Mouse (Mus musculus) forebrain, postnatal 0 days (tissue): ENCODE data around the gene Irf2bp1. TPM values are rescaled to one million over a fixed set of nuclear protein-coding genes. Genes with fewer than 3 reads are reported as not detected.

ENCODE experiments used
- ATAC-seq: fragments of 200-750 bp; cut with Nextera tagmentation; 2 replicates; pipeline ENCODE4 v1.8.0; 2017; ENCODE audit warnings: mild to moderate bottlenecking, moderate library complexity
- DNase-seq: peaks from one replicate; pipeline ENCODE4 v3.0.0-alpha.2; 2015
- H3K27ac ChIP-seq: fragments of 300-500 bp; sonication (generic); 2 replicates; pipeline ENCODE4 v1.5.1; 2014; ENCODE audit warnings: low read depth, mild to moderate bottlenecking, antibody characterized with exemption, low read length, moderate library complexity, mixed read lengths
- H3K27me3 ChIP-seq: fragments of 300-500 bp; sonication (generic); 2 replicates; pipeline ENCODE4 v1.6.1; 2014; ENCODE audit warnings: mild to moderate bottlenecking, low read length, mixed read lengths; ENCODE audit not compliant: insufficient read depth
- H3K36me3 ChIP-seq: fragments of 300-500 bp; sonication (generic); 2 replicates; pipeline ENCODE4 v1.6.1; 2014; ENCODE audit warnings: mild to moderate bottlenecking, moderate library complexity; ENCODE audit not compliant: insufficient read depth
- H3K4me1 ChIP-seq: fragments of 300-500 bp; sonication (generic); 2 replicates; pipeline ENCODE4 v1.6.1; 2014; ENCODE audit warnings: antibody characterized with exemption; ENCODE audit not compliant: insufficient read depth
- H3K4me2 ChIP-seq: fragments of 300-500 bp; sonication (generic); 2 replicates; pipeline ENCODE4 v1.6.1; 2014; ENCODE audit warnings: low read depth, mild to moderate bottlenecking, moderate library complexity
- H3K4me3 ChIP-seq: fragments of 300-500 bp; sonication (generic); 2 replicates; pipeline ENCODE4 v1.5.1; 2014; ENCODE audit warnings: low read depth, low read length, mixed read lengths
- H3K9ac ChIP-seq: fragments of 300-500 bp; sonication (generic); 2 replicates; pipeline ENCODE4 v1.6.1; 2014; ENCODE audit warnings: mild to moderate bottlenecking
- H3K9me3 ChIP-seq: fragments of 300-500 bp; sonication (generic); 2 replicates; pipeline ENCODE4 v1.6.1; 2016; ENCODE audit warnings: low read length
- CTCF ChIP-seq: sonication (generic); IDR thresholded peaks from 2 replicates; pipeline ENCODE4 v1.5.1; 2016; ENCODE audit warnings: antibody characterized with exemption, control low read depth, low read depth
- WGBS: fragments of 180-500 bp; shearing (Covaris S2); extraction: QIAGEN DNeasy Blood & Tissue Kit; methylation state at CpG from one replicate; pipeline ENCODE4 v1.1.7; 2014; 5-methylcytosine and 5-hydroxymethylcytosine counted together
- polyA plus RNA-seq: library from polyadenylated mRNA; unstranded; fragments of >200 nt; fragmentation: Nextera tagmentation; extraction: Ambion mirVana; gene quantifications from 2 replicates; pipeline ENCODE4 v1.2.1, GENCODE M21; 2015
- total RNA-seq: library from RNA; depleted of rRNA; stranded (reverse); fragments of >200 nt; gene quantifications from 2 replicates; pipeline ENCODE4 v1.2.3, GENCODE M21; 2014; rRNA removed

Gene Irf2bp1
- total and polyA plus RNA-seq, 2 experiments from 2014 or later: 27.2 to 129 TPM

DNA sequence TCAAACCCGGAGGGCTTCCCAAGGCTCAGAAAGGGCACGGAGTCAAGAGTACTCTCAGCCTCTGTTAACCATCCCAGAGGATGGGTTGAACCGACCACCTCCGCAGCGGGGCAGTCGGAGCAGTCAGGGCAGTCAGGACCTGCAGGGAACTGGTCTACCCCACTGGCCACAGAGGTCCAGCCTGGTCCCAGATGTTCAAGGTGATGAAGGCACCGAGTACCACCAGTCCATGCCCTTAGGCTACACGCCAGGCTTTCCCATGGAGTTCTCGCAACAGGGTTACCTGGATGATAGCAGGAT is 50.9 kb downstream of the Irf2bp1 start:
- no peak for ATAC-seq
- Histone ChIP-seq H3K36me3 (peaks cover 27% of the 10 kb centered on the region), H3K9me3 (no peaks in the 10 kb centered on the region), H3K27ac (no peak overlapping the region), H3K4me2 (peak overlapping the region; percentile 44), H3K4me1 (no peaks in the 10 kb centered on the region), H3K27me3 (no peaks in the 10 kb centered on the region), H3K4me3 (peak overlapping the region; percentile 9), H3K9ac (peak overlapping the region; percentile 40)
- no peak for DNase-seq
- 65% methylated on average over 9 of the region's 9 CpGs for WGBS
- no peak for TF ChIP-seq CTCF

GRCm38 (mm10) chr7:19055108-19055507 is 51.3 kb downstream of the Irf2bp1 start:
- ATAC-seq (no peak), DNase-seq (no peak)
- no peaks in the 10 kb centered on the region for H3K9me3 ChIP-seq
- WGBS: 91% methylated on average over 8 of the region's 8 CpGs
- no peak overlapping the region for H3K27ac ChIP-seq
- H3K4me1 ChIP-seq: no peaks in the 10 kb centered on the region
- TF ChIP-seq CTCF: no peak
- H3K9ac ChIP-seq: no peak overlapping the region
- H3K4me2 ChIP-seq: no peak overlapping the region
- no peaks in the 10 kb centered on the region for H3K27me3 ChIP-seq
- no peak overlapping the region for H3K4me3 ChIP-seq
- peaks cover 23% of the 10 kb centered on the region for H3K36me3 ChIP-seq

Other genes starting within 250 kb of the Irf2bp1 start
- gene Psg19, start 205.5 kb upstream of the Irf2bp1 start, total RNA-seq: not detected in 2 replicates
- gene Psg19, start 205.5 kb upstream of the Irf2bp1 start, polyA plus RNA-seq: not detected in 2 replicates
- not detected in 2 replicates for gene Psg17, start 182.4 kb upstream of the Irf2bp1 start, total RNA-seq
- not detected in 2 replicates for gene Psg17, start 182.4 kb upstream of the Irf2bp1 start, polyA plus RNA-seq
- 0.95 and 2.1 TPM in 2 replicates for gene Mill2, start 164.1 kb upstream of the Irf2bp1 start, total RNA-seq
- gene Mill2, start 164.1 kb upstream of the Irf2bp1 start, polyA plus RNA-seq: 0.53 and 0.54 TPM in 2 replicates
- gene Pglyrp1, start 132.7 kb upstream of the Irf2bp1 start, total RNA-seq: 13.8 and 14.9 TPM in 2 replicates
- 26.9 and 27.0 TPM in 2 replicates for gene Pglyrp1, start 132.7 kb upstream of the Irf2bp1 start, polyA plus RNA-seq
- gene Ccdc61, start 93.6 kb upstream of the Irf2bp1 start, total RNA-seq: 12.8 and 17.2 TPM in 2 replicates
- gene Ccdc61, start 93.6 kb upstream of the Irf2bp1 start, polyA plus RNA-seq: 21.6 and 23.2 TPM in 2 replicates
- gene Nova2, start 78.2 kb upstream of the Irf2bp1 start, total RNA-seq: 15.4 and 19.5 TPM in 2 replicates
- gene Nova2, start 78.2 kb upstream of the Irf2bp1 start, polyA plus RNA-seq: 7.2 and 11.4 TPM in 2 replicates
- gene Nanos2, start 16.6 kb upstream of the Irf2bp1 start, total RNA-seq: 1.5 and 2.0 TPM in 2 replicates
- 0.49 and 0.76 TPM in 2 replicates for gene Nanos2, start 16.6 kb upstream of the Irf2bp1 start, polyA plus RNA-seq
- gene Mypop, start 12.8 kb upstream of the Irf2bp1 start, total RNA-seq: 12.3 and 13.9 TPM in 2 replicates
- 3.8 and 4.3 TPM in 2 replicates for gene Mypop, start 12.8 kb upstream of the Irf2bp1 start, polyA plus RNA-seq
- not detected in 2 replicates for gene Foxa3, start 19.5 kb downstream of the Irf2bp1 start, total RNA-seq
- not detected in 2 replicates for gene Foxa3, start 19.5 kb downstream of the Irf2bp1 start, polyA plus RNA-seq
- 70.3 and 73.8 TPM in 2 replicates for gene Sympk, start 20.3 kb downstream of the Irf2bp1 start, total RNA-seq
- 16.6 and 20.0 TPM in 2 replicates for gene Sympk, start 20.3 kb downstream of the Irf2bp1 start, polyA plus RNA-seq
- gene Rsph6a, start 50.6 kb downstream of the Irf2bp1 start, total RNA-seq: 0.19 and 0.23 TPM in 2 replicates
- gene Rsph6a, start 50.6 kb downstream of the Irf2bp1 start, polyA plus RNA-seq: 0.09 and 0.23 TPM in 2 replicates
- gene Dmwd, start 72.2 kb downstream of the Irf2bp1 start, total RNA-seq: 96.5 and 122 TPM in 2 replicates
- 43.6 and 43.8 TPM in 2 replicates for gene Dmwd, start 72.2 kb downstream of the Irf2bp1 start, polyA plus RNA-seq
- 16.2 and 20.8 TPM in 2 replicates for gene Dmpk, start 79.8 kb downstream of the Irf2bp1 start, total RNA-seq
- 2.2 and 3.0 TPM in 2 replicates for gene Dmpk, start 79.8 kb downstream of the Irf2bp1 start, polyA plus RNA-seq
- gene Six5, start 90.5 kb downstream of the Irf2bp1 start, total RNA-seq: 3.0 and 4.1 TPM in 2 replicates
- gene Six5, start 90.5 kb downstream of the Irf2bp1 start, polyA plus RNA-seq: 0.97 and 1.0 TPM in 2 replicates
- 5.3 and 8.9 TPM in 2 replicates for gene Gm4969, start 114.3 kb downstream of the Irf2bp1 start, total RNA-seq
- 8.3 and 10.6 TPM in 2 replicates for gene Gm4969, start 114.3 kb downstream of the Irf2bp1 start, polyA plus RNA-seq
- 19.8 and 22.8 TPM in 2 replicates for gene Fbxo46, start 115.8 kb downstream of the Irf2bp1 start, total RNA-seq
- 8.4 and 11.9 TPM in 2 replicates for gene Fbxo46, start 115.8 kb downstream of the Irf2bp1 start, polyA plus RNA-seq
- gene Qpctl, start 145.2 kb downstream of the Irf2bp1 start, total RNA-seq: 12.3 and 14.4 TPM in 2 replicates
- gene Qpctl, start 145.2 kb downstream of the Irf2bp1 start, polyA plus RNA-seq: 19.8 and 23.3 TPM in 2 replicates
- gene Snrpd2, start 145.7 kb downstream of the Irf2bp1 start, total RNA-seq: 50.0 and 88.1 TPM in 2 replicates
- gene Snrpd2, start 145.7 kb downstream of the Irf2bp1 start, polyA plus RNA-seq: 124 and 172 TPM in 2 replicates
- 16.9 and 20.2 TPM in 2 replicates for gene Gipr, start 162.1 kb downstream of the Irf2bp1 start, total RNA-seq
- 5.3 and 8.0 TPM in 2 replicates for gene Gipr, start 162.1 kb downstream of the Irf2bp1 start, polyA plus RNA-seq
- gene Eml2, start 172.4 kb downstream of the Irf2bp1 start, total RNA-seq: 63.6 and 64.8 TPM in 2 replicates
- 7.9 and 9.9 TPM in 2 replicates for gene Eml2, start 172.4 kb downstream of the Irf2bp1 start, polyA plus RNA-seq
- gene Gpr4, start 208.5 kb downstream of the Irf2bp1 start, total RNA-seq: 2.2 and 2.5 TPM in 2 replicates
- 5.9 and 6.0 TPM in 2 replicates for gene Gpr4, start 208.5 kb downstream of the Irf2bp1 start, polyA plus RNA-seq
- gene Opa3, start 224.3 kb downstream of the Irf2bp1 start, total RNA-seq: 32.2 and 34.4 TPM in 2 replicates
- gene Opa3, start 224.3 kb downstream of the Irf2bp1 start, polyA plus RNA-seq: 35.1 and 35.8 TPM in 2 replicates